Mouse (Mus musculus) Patski (cell line): ENCODE measurements around the gene Matn3. TPM values are rescaled to one million over a fixed set of nuclear protein-coding genes. Genes with fewer than 3 reads are reported as not detected.

Source experiments
- ATAC-seq: fragments of 100-300 bp; one replicate; pipeline ENCODE4 v1.8.0; 2021
- CTCF ChIA-PET: fragments of 350-600 bp; sonication (Branson Sonifier 250); formaldehyde crosslinking; loops from one replicate; lab custom pipeline; 2022; ENCODE audit warnings: inconsistent platforms; lab: Charles Lee
- POLR2A ChIA-PET: fragments of 350-600 bp; sonication (Branson Sonifier 250); formaldehyde crosslinking; loops from one replicate; lab custom pipeline; 2022; ENCODE audit warnings: antibody characterized with exemption, inconsistent platforms; lab: Charles Lee
- DNase-seq: peaks from one replicate; pipeline ENCODE4 v3.0.0-alpha.2; 2011; ENCODE audit warnings: low read depth, low spot score
- H3K27me3 ChIP-seq: fragments of 371-371 bp; one replicate; pipeline ENCODE4 v1.5.1; 2021
- CTCF ChIP-seq: fragments of 100-300 bp; IDR thresholded peaks from one replicate; pipeline ENCODE4 v1.5.1; 2021
- in situ Hi-C: fragments of 300-500 bp; cut with MboI; formaldehyde crosslinking; loops from 3 replicates; pipeline ENCODE4 v1.11.1; 2018; ENCODE audit warnings: low pct_unique_long_range_greater_than_20kb, mixed read lengths
- polyA plus RNA-seq: library from polyadenylated mRNA; unstranded; gene quantifications from one replicate; pipeline ENCODE4 v1.2.3, GENCODE M21; 2021

The Matn3 gene
- polyA plus RNA-seq, 1 experiment from 2014 or later, result 0.17 TPM

GRCm38 (mm10) chr12:8916378-8916777 lies 31.4 kb upstream of the Matn3 start:
- TF ChIP-seq CTCF, result no peak
- H3K27me3 ChIP-seq, result no peaks in the 10 kb centered on the region
- ChIA-PET POLR2A (interaction anchor here (0.6 to 1.2 kb wide), 3 partner anchors 14 to 111 kb away, joined by 3 to 5 read pairs (median 4); no protein-coding TSS in a partner anchor), CTCF (interaction anchor here (0.5 to 1.5 kb wide), 5 partner anchors 19 to 215 kb away, joined by 3 to 4 read pairs (median 3); no protein-coding TSS in a partner anchor)
- in situ Hi-C loops, result no loop called here
- DNase-seq (peak; percentile 30), ATAC-seq (peak; percentile 55)

GRCm38 (mm10) chr12:8919231-8919630 lies 28.5 kb upstream of the Matn3 start:
- CTCF ChIA-PET, result interaction anchor here (1.2 kb wide), 1 partner anchor 16 kb away, joined by 3 read pairs; no protein-coding TSS in a partner anchor
- POLR2A ChIA-PET, result no interaction called here
- H3K27me3 ChIP-seq, result no peaks in the 10 kb centered on the region
- ATAC-seq (no peak), DNase-seq (no peak)
- in situ Hi-C loops, result no loop called here
- no peak for TF ChIP-seq CTCF

GRCm38 (mm10) chr12:8920996-8921393 lies 26.7 kb upstream of the Matn3 start:
- H3K27me3 ChIP-seq, result no peaks in the 10 kb centered on the region
- ATAC-seq (no peak), DNase-seq (peak; percentile 28)
- POLR2A ChIA-PET, result interaction anchor here (1.0 kb wide), 1 partner anchor 49 kb away, joined by 4 read pairs; no protein-coding TSS in a partner anchor
- CTCF ChIA-PET, result interaction anchor here (0.7 to 0.8 kb wide), 2 partner anchors 24 to 32 kb away, joined by 3 read pairs; no protein-coding TSS in a partner anchor
- TF ChIP-seq CTCF, result no peak
- in situ Hi-C loops, result no loop called here

- CTCF ChIA-PET, result interaction anchor here (0.7 to 0.8 kb wide), 2 partner anchors 23 to 33 kb away, joined by 3 read pairs; no protein-coding TSS in a partner anchor
- POLR2A ChIA-PET, result interaction anchor here (0.6 to 1.0 kb wide), 3 partner anchors 28 to 279 kb away, joined by 3 to 4 read pairs (median 4); no protein-coding TSS in a partner anchor
- in situ Hi-C loops, result no loop called here
- peak; percentile 99 for DNase-seq
- no peak for TF ChIP-seq CTCF
- peak; percentile 97 for ATAC-seq
- H3K27me3 ChIP-seq, result no peaks in the 10 kb centered on the region
These were observed 26.0 kb upstream of the Matn3 start, which contains the start of gene Laptm4a for GRCm38 (mm10) chr12:8921394-8922368. Laptm4a (plus strand) TSS chr12:8921664.

- DNase-seq, result no peak
- POLR2A ChIA-PET, result interaction anchor here (0.6 to 1.5 kb wide), 2 partner anchors 22 to 240 kb away, joined by 3 to 5 read pairs; no protein-coding TSS in a partner anchor
- ATAC-seq, result no peak
- no peaks in the 10 kb centered on the region for H3K27me3 ChIP-seq
- in situ Hi-C loops, result no loop called here
- CTCF ChIA-PET, result interaction anchor here (2.1 kb wide), 1 partner anchor 14 kb away, joined by 7 read pairs; no protein-coding TSS in a partner anchor
- no peak for TF ChIP-seq CTCF
These were observed 25.2 kb upstream of the Matn3 start for GRCm38 (mm10) chr12:8922369-8923124.

- ChIA-PET POLR2A (interaction anchor here (0.6 to 1.5 kb wide), 2 partner anchors 22 to 239 kb away, joined by 3 to 5 read pairs; no protein-coding TSS in a partner anchor), CTCF (interaction anchor here (2.1 kb wide), 1 partner anchor 13 kb away, joined by 7 read pairs; no protein-coding TSS in a partner anchor)
- in situ Hi-C loops, result no loop called here
- ATAC-seq (no peak), DNase-seq (no peak)
- TF ChIP-seq CTCF, result no peak
- no peaks in the 10 kb centered on the region for H3K27me3 ChIP-seq
These were observed 24.7 kb upstream of the Matn3 start for GRCm38 (mm10) chr12:8923125-8923410.

- CTCF ChIA-PET, result interaction anchor here (0.8 to 2.1 kb wide), 2 partner anchors 13 to 31 kb away, joined by 3 to 7 read pairs; no protein-coding TSS in a partner anchor
- no peak for ATAC-seq
- no peak for TF ChIP-seq CTCF
- H3K27me3 ChIP-seq, result no peaks in the 10 kb centered on the region
- in situ Hi-C loops, result no loop called here
- POLR2A ChIA-PET, result interaction anchor here (1.5 kb wide), 1 partner anchor 23 kb away, joined by 5 read pairs; no protein-coding TSS in a partner anchor
- no peak for DNase-seq
These were observed 24.1 kb upstream of the Matn3 start for GRCm38 (mm10) chr12:8923603-8924002.

- H3K27me3 ChIP-seq, result no peaks in the 10 kb centered on the region
- POLR2A ChIA-PET, result interaction anchor here (0.7 kb wide), 1 partner anchor 46 kb away, joined by 3 read pairs; no protein-coding TSS in a partner anchor
- ATAC-seq (no peak), DNase-seq (no peak)
- CTCF ChIA-PET, result no interaction called here
- no peak for TF ChIP-seq CTCF
- in situ Hi-C loops, result no loop called here
These were observed 20.1 kb upstream of the Matn3 start for GRCm38 (mm10) chr12:8927652-8928051.

GRCm38 (mm10) chr12:8928766-8929165 lies 19.0 kb upstream of the Matn3 start:
- ATAC-seq, result no peak
- DNase-seq, result no peak
- POLR2A ChIA-PET, result no interaction called here
- in situ Hi-C loops, result no loop called here
- no peak for TF ChIP-seq CTCF
- CTCF ChIA-PET, result interaction anchor here (1.3 kb wide), 1 partner anchor 21 kb away, joined by 3 read pairs; no protein-coding TSS in a partner anchor
- no peaks in the 10 kb centered on the region for H3K27me3 ChIP-seq

GRCm38 (mm10) chr12:8931083-8931482 lies 16.6 kb upstream of the Matn3 start:
- TF ChIP-seq CTCF, result no peak
- no peak for DNase-seq
- in situ Hi-C loops, result no loop called here
- ChIA-PET CTCF (no interaction called here), POLR2A (no interaction called here)
- ATAC-seq, result no peak
- no peaks in the 10 kb centered on the region for H3K27me3 ChIP-seq
